Mouse (Mus musculus): Measurements from ENCODE around the gene Stxbp6.

Gene Stxbp6

GRCm38 (mm10) chr12:44906001-44906400 is 168.5 kb downstream of the Stxbp6 start:
- no peak for DNase-seq

- no peak for DNase-seq
Measured at GRCm38 (mm10) chr12:44903205-44903732, 171.2 kb downstream of the Stxbp6 start.

GRCm38 (mm10) chr12:44899173-44899870 is 175.2 kb downstream of the Stxbp6 start:
- DNase-seq = no peak

- no peak for DNase-seq
Measured at GRCm38 (mm10) chr12:44896460-44896859, 178.0 kb downstream of the Stxbp6 start.

- no peak for DNase-seq
Measured at GRCm38 (mm10) chr12:44889677-44890393, 184.7 kb downstream of the Stxbp6 start.

- DNase-seq = no peak
Measured at GRCm38 (mm10) chr12:44886826-44887225, 187.7 kb downstream of the Stxbp6 start.

- DNase-seq = peak in 1 of 2 experiments; percentile 5
Measured at GRCm38 (mm10) chr12:44872697-44873096, 201.8 kb downstream of the Stxbp6 start.

GRCm38 (mm10) chr12:44865442-44865841 is 209.1 kb downstream of the Stxbp6 start:
- no peak for DNase-seq

GRCm38 (mm10) chr12:44859454-44859853 is 215.1 kb downstream of the Stxbp6 start:
- DNase-seq = no peak

GRCm38 (mm10) chr12:44858110-44858885 is 216.2 kb downstream of the Stxbp6 start:
- DNase-seq = peak; percentile 15 to 52

- no peak for DNase-seq
Measured at GRCm38 (mm10) chr12:44852024-44852423, 222.5 kb downstream of the Stxbp6 start.

GRCm38 (mm10) chr12:44850516-44850915 is 224.0 kb downstream of the Stxbp6 start:
- DNase-seq = no peak

GRCm38 (mm10) chr12:44848483-44849221 is 225.9 kb downstream of the Stxbp6 start:
- DNase-seq = peak; percentile 33 to 77

GRCm38 (mm10) chr12:44840585-44840984 is 233.9 kb downstream of the Stxbp6 start:
- no peak for DNase-seq

- DNase-seq = no peak
Measured at GRCm38 (mm10) chr12:44839594-44840373, 234.7 kb downstream of the Stxbp6 start.

GRCm38 (mm10) chr12:44835879-44836467 is 238.5 kb downstream of the Stxbp6 start:
- DNase-seq = no peak

GRCm38 (mm10) chr12:44811895-44812294 is 262.6 kb downstream of the Stxbp6 start:
- DNase-seq = no peak

- DNase-seq = no peak
Measured at GRCm38 (mm10) chr12:44804213-44804612, 270.3 kb downstream of the Stxbp6 start.

All from kidney, postnatal 36 days (tissue).